Mouse (Mus musculus): ENCODE data around the gene Fam104a. TPM values are rescaled to one million over a fixed set of nuclear protein-coding genes. Genes with fewer than 3 reads are reported as not detected.

Fam104a gene
- total RNA-seq, 2 experiments from 2014 or later: 27.9 to 28.2 TPM

DNA sequence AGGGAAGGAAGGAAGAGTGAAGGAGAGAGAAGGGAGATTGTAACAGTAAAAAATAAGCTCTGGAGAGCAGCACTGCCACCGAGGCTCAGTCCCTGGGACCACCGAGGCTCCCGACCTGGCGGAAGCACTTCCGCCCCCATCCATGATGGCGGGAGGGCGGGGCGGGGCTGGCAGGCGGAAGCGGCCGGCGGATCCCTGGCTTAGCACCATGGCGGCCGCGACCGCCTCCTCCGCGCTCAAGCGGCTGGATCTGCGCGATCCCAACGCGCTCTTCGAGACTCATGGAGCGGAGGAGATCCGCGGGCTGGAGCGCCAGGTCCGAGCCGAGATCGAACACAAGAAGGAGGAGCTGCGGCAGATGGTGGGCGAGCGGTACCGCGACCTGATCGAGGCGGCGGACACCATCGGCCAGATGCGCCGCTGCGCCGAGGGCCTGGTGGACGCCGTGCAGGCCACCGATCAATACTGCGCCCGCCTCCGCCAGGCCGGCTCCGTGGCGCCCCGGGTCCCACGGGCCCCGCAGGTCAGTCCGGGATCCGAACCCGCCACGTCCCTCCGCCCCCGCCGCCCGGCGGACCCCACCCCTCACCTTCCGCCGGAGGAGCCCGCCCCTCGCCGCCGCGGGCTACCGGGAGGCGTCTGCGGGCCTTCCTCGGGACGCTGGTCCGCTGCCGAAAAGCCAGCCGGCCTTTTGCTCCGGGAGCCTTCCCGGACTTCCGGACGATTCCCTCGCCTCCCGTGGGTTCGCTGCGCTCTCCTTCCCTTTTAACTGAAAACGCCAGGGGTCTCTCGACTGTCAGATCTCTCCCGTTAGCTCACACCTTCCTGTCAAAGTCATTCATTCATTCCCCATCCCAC lies 34.4 kb downstream of the Fam104a start, which contains the start of gene Slc39a11:
Gene Slc39a11, minus strand, starts transcription at position 727 of the 858 bp plus-strand sequence.
- peak; percentile 58 to 71 for DNase-seq (ENCODE audit: low spot score in 2 of 2)
- intact Hi-C loops (cut with DNase I): loop anchor here (2.0 kb wide), 1 partner anchor 33 kb away; no protein-coding TSS in a partner anchor

DNA sequence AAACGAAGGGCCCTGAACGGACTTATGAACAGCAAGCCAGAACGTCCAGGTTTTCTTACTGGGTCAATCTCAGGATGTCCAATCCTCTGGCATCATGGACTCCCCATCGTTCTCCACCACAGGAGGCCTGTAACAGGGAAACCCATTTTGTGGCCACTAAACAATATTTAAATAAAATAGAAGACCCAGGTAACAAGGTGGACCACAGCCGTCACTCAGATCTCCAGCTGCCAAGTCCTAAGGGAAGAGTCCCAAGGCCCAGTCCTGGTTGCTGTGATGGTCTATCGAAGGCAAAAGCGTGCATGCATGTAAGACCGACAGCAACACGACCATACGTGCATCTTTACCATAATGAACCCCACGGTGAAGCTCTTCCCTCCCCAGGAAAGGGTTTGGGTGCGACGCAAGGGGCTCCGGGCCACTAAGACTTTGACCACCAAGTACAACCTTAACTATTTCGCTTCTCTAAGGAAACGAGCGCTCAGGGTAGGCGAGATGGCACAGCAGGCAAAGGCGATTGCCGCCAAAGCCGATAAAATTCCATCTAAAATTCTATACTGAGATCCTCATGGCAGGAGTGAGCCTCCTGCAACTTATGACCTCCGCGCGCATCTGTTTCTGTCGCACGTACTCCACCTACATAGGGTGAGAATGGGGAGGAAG lies 35.1 kb downstream of the Fam104a start, which contains the start of gene Cog1:
Gene Cog1, plus strand, starts transcription at position 480 of the 663 bp plus-strand sequence.
- intact Hi-C loops (cut with DNase I): loop anchor here (1.0 to 2.0 kb wide), 2 partner anchors 34 to 162 kb away; no protein-coding TSS in a partner anchor
- DNase-seq (ENCODE audit: low spot score in 2 of 2): no peak

DNA sequence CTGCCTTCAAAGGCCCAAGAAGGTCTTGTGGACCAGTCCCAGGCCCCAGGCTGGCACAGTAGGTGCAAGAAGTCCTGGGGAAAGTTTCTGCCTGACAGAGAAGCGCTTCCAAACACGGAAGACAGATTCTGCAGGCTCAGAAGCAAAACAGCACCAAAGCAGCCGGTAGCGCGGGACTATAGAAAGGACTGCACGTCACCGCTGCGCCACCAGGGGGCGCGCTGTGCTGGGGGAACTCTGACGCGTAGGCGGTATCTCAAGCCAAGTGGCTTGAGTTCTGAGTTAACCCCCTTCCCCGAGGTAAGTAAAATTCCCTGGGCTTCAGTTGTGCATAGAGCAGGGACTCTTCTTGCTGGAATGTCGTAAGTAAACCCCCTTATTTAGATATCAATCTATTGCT lies 35.8 kb downstream of the Fam104a start:
- peak; percentile 73 to 79 for DNase-seq (ENCODE audit: low spot score in 2 of 2)
- intact Hi-C loops (cut with DNase I): loop anchor here (1.0 to 2.0 kb wide), 2 partner anchors 35 to 163 kb away; no protein-coding TSS in a partner anchor

DNA sequence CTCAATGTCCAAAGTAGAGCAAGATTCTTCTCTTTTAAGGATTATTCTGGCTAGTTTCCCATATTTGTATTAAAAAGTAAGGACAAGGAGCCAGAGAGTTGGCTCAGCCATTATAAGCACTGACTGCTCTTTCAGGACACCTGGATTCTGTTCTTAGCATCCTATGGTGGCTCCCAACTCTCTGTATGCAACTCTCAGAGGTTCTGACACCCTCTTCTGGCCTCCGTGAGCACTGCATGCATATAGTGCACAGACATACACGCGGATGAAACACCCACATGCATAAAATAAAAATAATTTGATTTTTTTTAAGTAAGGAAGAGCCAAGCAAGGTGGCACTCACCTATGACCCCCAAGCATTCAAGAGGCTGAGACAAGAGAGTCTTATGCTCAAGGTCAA lies 38.8 kb downstream of the Fam104a start:
- DNase-seq (ENCODE audit: low spot score in 2 of 2): no peak
- intact Hi-C loops (cut with DNase I): no loop called here

DNA sequence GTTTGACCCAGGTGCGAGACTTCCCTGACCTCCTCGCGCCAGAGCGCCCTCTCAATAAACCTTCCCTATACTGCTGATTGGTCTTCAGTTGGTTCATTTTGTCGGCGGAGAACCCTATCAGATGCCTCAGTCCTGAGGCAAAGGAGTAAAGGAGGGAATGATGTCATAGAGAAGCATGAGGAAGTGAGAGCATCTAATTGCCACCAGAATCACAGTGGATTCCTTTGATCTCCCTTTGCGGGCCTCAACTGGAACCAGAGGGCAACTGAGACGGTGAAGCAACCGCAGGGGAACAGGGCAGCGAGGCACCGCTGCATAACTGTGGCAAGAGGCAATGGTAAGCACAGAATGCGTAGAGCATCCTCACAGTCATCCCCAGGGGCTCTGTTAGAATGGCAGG lies 45.3 kb downstream of the Fam104a start:
- no peak for DNase-seq (ENCODE audit: low spot score in 2 of 2)
- intact Hi-C loops (cut with DNase I): no loop called here

DNA sequence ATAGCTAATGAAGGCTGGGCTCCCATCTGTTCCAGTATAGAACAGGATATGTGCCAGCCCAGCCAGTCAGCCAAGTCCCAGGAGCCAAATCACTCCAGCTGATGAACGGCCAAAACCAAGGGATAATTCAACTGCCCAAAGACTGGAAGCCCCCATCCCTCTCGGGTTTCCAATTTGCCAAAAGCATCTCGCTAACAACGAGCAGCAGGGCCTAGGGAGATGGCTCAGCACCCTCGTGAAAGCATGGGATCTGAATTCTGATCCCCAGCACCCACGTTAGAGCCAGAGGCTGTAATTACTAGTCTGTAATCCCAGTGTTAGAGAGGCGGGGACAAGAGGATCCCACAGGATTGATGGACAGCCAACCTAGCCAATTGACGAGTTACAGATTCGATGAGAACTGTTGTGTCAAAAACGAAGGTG lies 49.2 kb downstream of the Fam104a start:
- no peak for DNase-seq (ENCODE audit: low spot score in 2 of 2)
- intact Hi-C loops (cut with DNase I): no loop called here

DNA sequence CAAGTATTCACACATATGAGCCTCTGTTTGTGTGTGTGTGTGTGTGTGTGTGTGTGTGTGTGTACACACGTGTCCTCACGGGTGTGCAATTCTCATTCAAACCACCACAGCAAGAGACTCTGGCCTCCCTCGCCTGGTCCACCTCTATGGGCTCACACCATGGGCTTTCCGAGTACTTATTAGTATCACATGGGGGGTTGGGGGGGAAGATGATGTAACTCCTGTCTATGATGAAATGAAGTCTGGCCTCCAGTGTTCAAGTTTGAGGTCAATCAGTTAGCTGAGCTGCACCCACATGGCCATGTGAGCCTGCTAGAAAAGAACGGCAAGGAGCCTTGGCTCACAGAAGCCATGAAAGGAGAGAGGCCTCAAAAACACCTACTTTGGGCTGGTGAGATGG lies 50.6 kb downstream of the Fam104a start:
- intact Hi-C loops (cut with DNase I): no loop called here

DNA sequence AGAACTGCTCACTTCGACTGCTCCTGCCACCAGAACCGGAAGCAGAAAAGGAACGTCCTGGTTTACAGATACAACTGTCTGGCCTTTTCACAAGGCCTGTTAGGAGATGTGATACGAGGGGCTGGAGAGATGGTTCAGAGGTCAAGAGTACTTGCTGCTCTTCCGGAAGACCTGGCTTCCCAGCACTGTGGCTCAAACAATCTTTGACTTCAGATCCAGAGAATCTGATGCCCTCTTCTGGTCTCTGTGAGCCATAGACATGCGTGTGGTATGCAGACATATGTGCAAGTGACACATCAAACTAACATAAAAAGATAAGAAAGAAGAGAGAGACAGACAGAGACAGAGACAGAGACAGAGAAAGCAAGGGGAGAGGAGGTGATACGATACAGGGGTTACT lies 51.7 kb downstream of the Fam104a start:
- DNase-seq (ENCODE audit: low spot score in 2 of 2): no peak
- intact Hi-C loops (cut with DNase I): no loop called here

More for the DNA sequence above, 50.6 kb downstream of the Fam104a start:
- no peak for DNase-seq (ENCODE audit: low spot score in 2 of 2)

DNA sequence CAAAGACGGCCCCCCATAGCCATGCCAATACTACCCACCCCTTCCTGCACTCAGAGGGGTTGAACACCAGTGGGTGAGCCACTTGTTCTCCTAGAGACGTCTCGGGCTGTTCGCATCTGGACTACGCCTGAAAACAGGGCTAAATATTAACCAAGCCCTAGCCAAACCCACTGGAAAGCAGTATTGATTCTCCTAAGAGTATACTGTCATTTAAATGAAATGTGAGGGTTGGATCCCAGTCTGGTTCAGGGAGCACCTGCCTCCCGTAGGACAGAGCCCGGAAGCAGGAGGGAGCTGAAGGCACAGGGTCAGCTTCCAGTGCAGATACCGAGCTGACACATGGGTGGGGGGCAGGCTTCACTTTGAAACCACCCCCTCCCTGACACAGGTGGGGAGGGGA lies 52.1 kb downstream of the Fam104a start:
- intact Hi-C loops (cut with DNase I): loop anchor here (2.0 kb wide), 1 partner anchor 335 kb away; no protein-coding TSS in a partner anchor

DNA sequence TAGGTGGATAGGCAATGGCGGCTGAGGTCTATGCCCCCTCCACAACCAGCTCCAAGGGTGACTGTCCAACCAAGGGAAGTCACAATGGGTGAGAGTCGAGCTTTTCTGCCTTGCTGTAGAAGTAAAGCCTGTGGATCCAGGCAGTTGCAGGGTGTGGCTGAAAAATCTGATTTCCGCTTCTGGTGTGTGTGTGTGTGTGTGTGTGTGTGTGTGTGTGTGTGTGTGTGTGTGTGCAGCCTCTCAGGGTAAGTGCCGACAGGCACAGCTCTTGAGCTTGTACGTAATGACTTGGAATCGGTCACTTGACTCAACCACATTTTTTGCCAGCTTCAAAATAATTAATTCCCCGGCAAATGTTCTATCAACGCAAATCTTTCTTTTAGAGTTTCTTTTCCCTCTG lies 52.7 kb downstream of the Fam104a start:
- intact Hi-C loops (cut with DNase I): loop anchor here (2.0 kb wide), 1 partner anchor 335 kb away; no protein-coding TSS in a partner anchor
- no peak for DNase-seq (ENCODE audit: low spot score in 2 of 2)

More for the DNA sequence above, 52.1 kb downstream of the Fam104a start:
- DNase-seq (ENCODE audit: low spot score in 2 of 2): no peak

DNA sequence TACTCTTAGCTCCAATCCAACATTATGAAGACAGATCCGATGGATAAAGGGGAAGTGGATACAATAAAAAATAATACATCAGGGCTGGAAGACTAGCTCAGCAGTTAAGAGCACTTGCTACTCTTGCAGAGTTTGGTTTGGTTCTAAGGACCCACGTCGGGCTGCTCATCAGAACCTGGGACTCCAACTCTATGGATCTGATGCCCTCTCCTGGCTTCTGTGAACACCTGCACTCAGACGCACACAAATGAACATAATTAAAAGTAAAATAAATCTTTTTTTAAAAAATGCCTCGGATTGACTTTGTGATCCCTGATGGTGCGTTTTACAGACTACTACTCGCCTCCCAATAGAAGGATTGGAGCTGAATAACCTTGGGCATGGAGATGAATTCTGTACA lies 53.3 kb downstream of the Fam104a start:
- peak in 1 of 2 experiments; percentile 27 for DNase-seq (ENCODE audit: low spot score in 2 of 2)
- intact Hi-C loops (cut with DNase I): loop anchor here (2.0 kb wide), 1 partner anchor 334 kb away; no protein-coding TSS in a partner anchor

DNA sequence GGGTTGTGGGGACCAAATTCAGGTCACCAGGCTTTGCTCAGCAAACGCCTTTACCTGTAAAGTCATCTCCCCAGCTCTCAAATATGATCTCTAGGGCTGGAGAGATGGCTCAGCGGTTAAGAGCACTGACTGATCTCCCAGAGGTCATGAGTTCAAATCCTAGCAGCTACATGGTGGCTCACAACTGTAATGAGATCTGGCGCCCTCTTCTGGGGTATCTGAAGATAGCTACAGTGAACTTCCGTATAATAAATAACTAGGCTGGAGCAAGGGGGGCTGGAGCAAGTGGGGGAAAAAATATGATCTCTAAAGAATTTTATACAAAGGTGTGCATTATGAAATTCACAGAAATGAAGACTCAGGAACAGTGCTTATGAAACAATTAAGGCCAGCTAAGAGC lies 56.2 kb downstream of the Fam104a start:
- DNase-seq (ENCODE audit: low spot score in 2 of 2): no peak
- intact Hi-C loops (cut with DNase I): loop anchor here (5.0 kb wide), 1 partner anchor 455 kb away; no protein-coding TSS in a partner anchor

DNA sequence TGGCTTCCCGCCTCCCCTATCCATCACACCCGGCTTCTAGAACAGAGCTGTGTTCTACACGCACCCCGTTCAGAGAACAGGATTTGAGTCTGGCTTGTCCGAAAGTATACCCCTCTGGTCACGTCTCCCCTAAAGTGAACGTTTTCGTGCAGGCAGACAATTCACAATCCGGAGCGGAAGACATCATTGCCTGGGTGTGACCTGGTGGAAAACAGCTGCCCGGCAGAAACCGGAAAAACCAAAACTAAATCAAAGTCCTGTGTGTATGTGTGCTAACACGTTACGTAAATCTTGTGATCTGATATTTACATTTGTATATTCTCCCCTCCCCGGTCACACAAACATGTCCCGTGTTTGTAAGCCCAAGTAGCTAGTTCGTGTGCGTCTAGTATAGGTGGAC lies 58.5 kb downstream of the Fam104a start:
- intact Hi-C loops (cut with DNase I): loop anchor here (5.0 kb wide), 1 partner anchor 453 kb away; no protein-coding TSS in a partner anchor
- DNase-seq (ENCODE audit: low spot score in 2 of 2): no peak

DNA sequence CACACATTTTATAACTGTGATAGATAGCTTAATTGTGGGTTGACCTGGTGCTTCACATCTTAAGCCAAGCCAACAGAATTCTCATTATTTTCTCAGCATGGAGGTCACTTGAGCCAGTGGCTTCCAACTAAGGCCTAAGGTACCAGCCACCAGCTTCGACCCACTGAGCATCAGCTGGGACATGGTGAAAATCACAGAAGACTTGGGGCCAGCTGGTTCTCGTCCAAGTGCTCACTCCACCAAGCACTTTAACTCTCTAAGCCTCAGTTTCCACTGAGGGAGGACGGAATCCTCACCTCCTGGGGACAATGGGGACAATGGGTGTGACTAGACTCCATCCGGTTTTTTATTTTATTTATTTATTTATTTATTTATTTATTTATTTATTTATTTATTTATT lies 61.9 kb downstream of the Fam104a start:
- no peak for DNase-seq (ENCODE audit: low spot score in 2 of 2)
- intact Hi-C loops (cut with DNase I): no loop called here

DNA sequence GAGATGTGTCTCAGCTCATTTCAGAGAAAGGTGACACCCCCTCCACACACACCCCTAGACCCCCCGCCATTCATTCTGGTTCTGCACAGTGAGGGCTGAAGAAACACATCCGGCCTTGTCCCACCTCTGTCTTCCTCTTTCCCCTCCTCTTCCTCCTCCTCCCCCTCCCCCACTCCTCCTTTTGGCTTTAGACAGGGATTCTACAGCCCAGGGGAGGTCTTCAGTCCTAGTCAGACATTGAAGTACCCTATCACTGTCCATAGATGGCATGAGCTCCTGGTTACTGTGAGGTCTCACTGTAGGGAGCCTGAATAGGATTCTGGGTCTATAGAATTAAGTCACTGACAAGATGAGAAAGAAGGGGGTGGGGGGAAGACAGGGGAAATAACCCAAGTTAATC lies 63.0 kb downstream of the Fam104a start:
- intact Hi-C loops (cut with DNase I): no loop called here
- DNase-seq (ENCODE audit: low spot score in 2 of 2): no peak

DNA sequence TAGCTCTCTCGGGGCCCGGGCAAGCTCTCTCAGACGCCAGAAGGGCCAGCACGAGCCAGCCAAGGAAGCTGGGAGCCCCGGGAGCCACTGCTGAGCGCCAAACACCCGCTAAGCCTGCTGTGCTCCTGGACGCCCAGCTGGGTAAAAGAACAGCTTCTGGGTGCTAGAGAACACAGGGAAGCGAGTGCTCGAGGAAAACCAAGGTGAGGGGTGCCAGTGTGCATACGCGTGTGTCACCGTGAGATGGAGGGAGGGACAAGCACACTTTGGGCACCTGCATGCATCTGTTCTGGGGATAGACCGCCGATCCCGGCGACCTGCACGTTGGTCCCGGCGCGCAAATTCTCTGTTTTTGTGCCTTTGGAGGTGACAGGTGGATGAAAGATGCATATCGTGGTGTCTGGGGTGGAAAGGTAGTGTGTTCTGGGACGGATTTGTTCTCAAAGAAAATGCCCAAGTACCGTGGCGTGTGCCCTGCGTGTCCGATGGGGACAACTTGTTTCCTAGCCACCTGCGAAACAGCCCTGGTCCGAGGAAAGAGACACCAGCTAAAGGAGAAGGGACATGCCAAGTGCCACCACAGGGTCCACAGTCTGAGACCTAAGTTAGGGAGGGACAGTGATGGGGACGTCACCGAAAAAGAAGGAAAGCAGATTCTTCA lies 64.4 kb downstream of the Fam104a start:
- intact Hi-C loops (cut with DNase I): loop anchor here (2.0 kb wide), 1 partner anchor 323 kb away; no protein-coding TSS in a partner anchor
- DNase-seq (ENCODE audit: low spot score in 2 of 2): no peak

DNA sequence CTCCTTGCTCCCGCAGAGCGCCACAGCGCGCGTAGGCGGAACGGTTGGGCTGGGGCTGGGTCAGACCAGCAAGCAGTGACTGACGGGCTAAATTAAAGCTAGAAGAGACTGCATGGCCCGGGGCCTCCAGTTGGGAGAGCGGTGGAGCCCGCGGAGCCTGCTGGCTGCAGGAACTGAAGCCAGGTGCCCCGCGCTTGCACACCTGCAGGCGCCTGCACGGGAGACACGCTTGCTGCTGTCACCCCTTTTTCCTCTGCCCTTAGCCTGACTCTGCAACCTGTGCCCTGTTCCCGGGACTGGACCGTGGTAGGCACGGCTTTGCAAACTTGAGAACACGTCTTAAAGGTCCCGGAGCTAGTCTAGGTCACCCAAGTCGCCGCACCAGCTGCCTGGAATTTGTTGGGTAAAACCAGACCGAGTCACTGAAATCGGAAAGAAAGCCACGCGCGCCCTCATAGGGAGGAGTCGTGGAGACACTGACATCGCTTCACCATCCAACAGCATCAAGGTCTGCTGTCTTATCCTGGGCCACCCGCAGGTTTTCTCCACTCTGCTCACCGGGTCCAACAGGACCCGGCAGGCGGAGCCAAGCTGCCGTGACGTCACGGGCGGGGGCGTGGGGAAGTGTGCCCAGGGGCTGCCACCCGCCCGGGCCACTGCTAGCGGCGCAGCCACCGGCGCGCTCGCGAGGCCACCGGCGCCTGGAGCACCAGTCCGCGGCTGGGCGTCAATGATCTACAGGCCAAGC lies 65.1 kb downstream of the Fam104a start, which contains the start of gene Sstr2:
Gene Sstr2, plus strand, starts transcription at position 671 of the 748 bp plus-strand sequence.
- intact Hi-C loops (cut with DNase I): loop anchor here (2.0 kb wide), 1 partner anchor 322 kb away; no protein-coding TSS in a partner anchor
- peak; percentile 81 to 85 for DNase-seq (ENCODE audit: low spot score in 2 of 2)

DNA sequence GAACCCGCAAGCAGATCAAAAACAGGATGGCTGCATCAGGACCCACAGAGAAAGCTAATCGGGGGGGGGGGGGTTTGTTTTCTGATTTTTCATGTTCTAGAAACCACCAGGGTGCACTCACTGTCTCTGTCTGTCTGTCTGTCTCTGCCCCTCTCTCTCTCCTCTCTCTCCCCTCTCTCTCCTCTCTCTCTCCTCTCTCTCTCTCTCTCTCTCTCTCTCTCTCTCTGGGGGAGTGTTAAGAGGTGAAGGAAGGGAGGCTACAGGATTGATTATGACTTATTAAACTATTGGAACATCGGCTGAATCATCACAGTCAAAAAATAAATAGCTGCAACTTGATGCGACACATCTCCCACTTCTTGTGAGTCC lies 65.7 kb downstream of the Fam104a start:
- intact Hi-C loops (cut with DNase I): loop anchor here (2.0 kb wide), 1 partner anchor 321 kb away; no protein-coding TSS in a partner anchor
- no peak for DNase-seq (ENCODE audit: low spot score in 2 of 2)

Measured in left cerebral cortex, postnatal 25 days (tissue).